Mouse (Mus musculus) stomach, embryonic 15.5 days (tissue): ENCODE data around the gene Pdgfc. TPM values are rescaled to one million over a fixed set of nuclear protein-coding genes. Genes with fewer than 3 reads are reported as not detected.

Source experiments
- ATAC-seq: fragments of 200-750 bp; cut with Nextera tagmentation; 2 replicates; pipeline ENCODE4 v1.8.0; 2017; ENCODE audit warnings: low read depth, moderate number of reproducible peaks, moderate TSS enrichment; ENCODE audit not compliant: insufficient read depth, low FRiP score
- H3K27ac ChIP-seq: fragments of 300-500 bp; sonication (generic); 2 replicates; pipeline ENCODE4 v1.5.1; 2015; ENCODE audit warnings: mild to moderate bottlenecking, inconsistent platforms
- H3K27me3 ChIP-seq: fragments of 300-500 bp; sonication (generic); replicated peaks from 2 replicates; pipeline ENCODE4 v1.6.1; 2015; ENCODE audit warnings: inconsistent platforms
- H3K36me3 ChIP-seq: fragments of 300-500 bp; sonication (generic); 2 replicates; pipeline ENCODE4 v1.6.1; 2015; ENCODE audit warnings: inconsistent platforms
- H3K4me1 ChIP-seq: fragments of 300-500 bp; sonication (generic); 2 replicates; pipeline ENCODE4 v1.6.1; 2015; ENCODE audit warnings: inconsistent platforms
- H3K4me2 ChIP-seq: fragments of 300-500 bp; sonication (generic); 2 replicates; pipeline ENCODE4 v1.6.1; 2015; ENCODE audit warnings: mild to moderate bottlenecking, inconsistent platforms
- H3K4me3 ChIP-seq: fragments of 300-500 bp; sonication (generic); replicated peaks from 2 replicates; pipeline ENCODE4 v1.5.1; 2015; ENCODE audit warnings: inconsistent platforms
- H3K9ac ChIP-seq: fragments of 300-500 bp; sonication (generic); 2 replicates; pipeline ENCODE4 v1.6.1; 2015; ENCODE audit warnings: inconsistent platforms
- H3K9me3 ChIP-seq: fragments of 300-500 bp; sonication (generic); 2 replicates; pipeline ENCODE4 v1.6.1; 2016; ENCODE audit warnings: inconsistent platforms
- WGBS: fragments of 180-500 bp; shearing (Covaris S2); methylation state at CpG from one replicate; pipeline ENCODE4 v1.1.7; 2015; 5-methylcytosine and 5-hydroxymethylcytosine counted together
- polyA plus RNA-seq: library from polyadenylated mRNA; unstranded; fragments of >200 nt; fragmentation: Nextera tagmentation; extraction: Ambion mirVana; gene quantifications from 2 replicates; pipeline ENCODE4 v1.2.1, GENCODE M21; 2015

Gene Pdgfc
- polyA plus RNA-seq, 1 experiment from 2014 or later: 16.3 TPM

- no peaks in the 10 kb centered on the region for H3K9me3 ChIP-seq
- no peaks in the 10 kb centered on the region for H3K27me3 ChIP-seq
- ATAC-seq: no peak
- H3K9ac ChIP-seq: no peak overlapping the region
- no peak overlapping the region for H3K4me2 ChIP-seq
- H3K27ac ChIP-seq: no peak overlapping the region
- no peak overlapping the region for H3K4me3 ChIP-seq
- no peaks in the 10 kb centered on the region for H3K36me3 ChIP-seq
- 0 out of 2 replicates have a peak, but pooled peaks cover 4% of the 10 kb centered on the region for H3K4me1 ChIP-seq
Measured at GRCm38 (mm10) chr3:81051522-81051921, 15.3 kb downstream of the Pdgfc start.

- Histone ChIP-seq H3K27me3 (no peaks in the 10 kb centered on the region), H3K4me3 (no peak overlapping the region), H3K27ac (no peak overlapping the region), H3K9me3 (no peaks in the 10 kb centered on the region), H3K36me3 (no peaks in the 10 kb centered on the region), H3K4me2 (no peak overlapping the region), H3K4me1 (0 out of 2 replicates have a peak, but pooled peaks cover 4% of the 10 kb centered on the region), H3K9ac (no peak overlapping the region)
- WGBS: 56% methylated on average over 6 of the region's 6 CpGs
- ATAC-seq: no peak
Measured at GRCm38 (mm10) chr3:81052422-81052821, 16.2 kb downstream of the Pdgfc start.

GRCm38 (mm10) chr3:81054074-81054473 lies 17.9 kb downstream of the Pdgfc start:
- H3K9me3 ChIP-seq: no peaks in the 10 kb centered on the region
- H3K27me3 ChIP-seq: no peaks in the 10 kb centered on the region
- no peak overlapping the region for H3K4me2 ChIP-seq
- no peak overlapping the region for H3K4me3 ChIP-seq
- no peak for ATAC-seq
- no peaks in the 10 kb centered on the region for H3K36me3 ChIP-seq
- H3K9ac ChIP-seq: no peak overlapping the region
- H3K4me1 ChIP-seq: 0 out of 2 replicates have a peak, but pooled peaks cover 8% of the 10 kb centered on the region
- H3K27ac ChIP-seq: no peak overlapping the region

- Histone ChIP-seq H3K4me1 (0 out of 2 replicates have a peak, but pooled peaks cover 4% of the 10 kb centered on the region), H3K36me3 (no peaks in the 10 kb centered on the region), H3K27me3 (no peaks in the 10 kb centered on the region), H3K9ac (no peak overlapping the region), H3K4me2 (no peak overlapping the region), H3K27ac (peak overlapping the region; percentile 44; the same call in 1 of the 2 replicates), H3K4me3 (no peak overlapping the region), H3K9me3 (no peaks in the 10 kb centered on the region)
- no peak for ATAC-seq
- 79% methylated on average over 1 of the region's 1 CpGs for WGBS
Measured at GRCm38 (mm10) chr3:81057719-81058118, 21.5 kb downstream of the Pdgfc start.

- Histone ChIP-seq H3K27me3 (no peaks in the 10 kb centered on the region), H3K4me3 (no peak overlapping the region), H3K36me3 (no peaks in the 10 kb centered on the region), H3K9ac (no peak overlapping the region), H3K27ac (no peak overlapping the region), H3K4me2 (no peak overlapping the region), H3K4me1 (0 out of 2 replicates have a peak, but pooled peaks cover 4% of the 10 kb centered on the region), H3K9me3 (no peaks in the 10 kb centered on the region)
- ATAC-seq: peak; percentile 76
- WGBS: 16% methylated on average over 4 of the region's 4 CpGs
Measured at GRCm38 (mm10) chr3:81058527-81059031, 22.4 kb downstream of the Pdgfc start.

- no peak for ATAC-seq
- Histone ChIP-seq H3K9me3 (no peaks in the 10 kb centered on the region), H3K4me1 (no peaks in the 10 kb centered on the region), H3K27me3 (no peaks in the 10 kb centered on the region), H3K27ac (no peak overlapping the region), H3K4me2 (no peak overlapping the region), H3K36me3 (no peaks in the 10 kb centered on the region), H3K9ac (no peak overlapping the region), H3K4me3 (no peak overlapping the region)
- WGBS: 44% methylated on average over 2 of the region's 2 CpGs
Measured at GRCm38 (mm10) chr3:81068550-81068949, 32.3 kb downstream of the Pdgfc start.

GRCm38 (mm10) chr3:81101136-81101535 lies 64.9 kb downstream of the Pdgfc start:
- 87% methylated on average over 1 of the region's 1 CpGs for WGBS

GRCm38 (mm10) chr3:81102158-81102876 lies 66.1 kb downstream of the Pdgfc start:
- no peaks in the 10 kb centered on the region for H3K9me3 ChIP-seq
- no peak overlapping the region for H3K9ac ChIP-seq
- no peak overlapping the region for H3K4me3 ChIP-seq
- H3K27me3 ChIP-seq: no peaks in the 10 kb centered on the region
- peak overlapping the region; percentile 52; the same call in 1 of the 2 replicates for H3K27ac ChIP-seq
- peak; percentile 84; the same call in 1 of the 2 replicates for ATAC-seq
- H3K36me3 ChIP-seq: no peaks in the 10 kb centered on the region
- WGBS: 23% methylated on average over 3 of the region's 3 CpGs
- no peak overlapping the region for H3K4me2 ChIP-seq
- H3K4me1 ChIP-seq: peaks cover 8% of the 10 kb centered on the region

More at GRCm38 (mm10) chr3:81101136-81101535, 64.9 kb downstream of the Pdgfc start:
- H3K9me3 ChIP-seq: no peaks in the 10 kb centered on the region
- peaks cover 3% of the 10 kb centered on the region; the same call in 1 of the 2 replicates for H3K4me1 ChIP-seq
- no peak for ATAC-seq
- no peak overlapping the region for H3K4me2 ChIP-seq
- H3K36me3 ChIP-seq: no peaks in the 10 kb centered on the region
- no peaks in the 10 kb centered on the region for H3K27me3 ChIP-seq
- H3K9ac ChIP-seq: no peak overlapping the region
- no peak overlapping the region for H3K4me3 ChIP-seq
- no peak overlapping the region for H3K27ac ChIP-seq

GRCm38 (mm10) chr3:81102877-81103420 lies 66.7 kb downstream of the Pdgfc start:
- Histone ChIP-seq H3K27me3 (no peaks in the 10 kb centered on the region), H3K4me3 (no peak overlapping the region), H3K4me1 (peaks cover 8% of the 10 kb centered on the region), H3K4me2 (no peak overlapping the region), H3K27ac (peak overlapping the region; percentile 52; the same call in 1 of the 2 replicates), H3K9ac (no peak overlapping the region), H3K9me3 (no peaks in the 10 kb centered on the region), H3K36me3 (no peaks in the 10 kb centered on the region)
- no peak for ATAC-seq
- 63% methylated on average over 5 of the region's 5 CpGs for WGBS

GRCm38 (mm10) chr3:81107515-81107914 lies 71.3 kb downstream of the Pdgfc start:
- H3K9ac ChIP-seq: no peak overlapping the region
- H3K4me3 ChIP-seq: no peak overlapping the region
- 46% methylated on average over 1 of the region's 1 CpGs for WGBS
- H3K4me1 ChIP-seq: peaks cover 5% of the 10 kb centered on the region
- no peak overlapping the region for H3K4me2 ChIP-seq
- H3K27ac ChIP-seq: no peak overlapping the region
- H3K36me3 ChIP-seq: no peaks in the 10 kb centered on the region
- no peak for ATAC-seq
- no peaks in the 10 kb centered on the region for H3K9me3 ChIP-seq
- H3K27me3 ChIP-seq: no peaks in the 10 kb centered on the region

- Histone ChIP-seq H3K27me3 (no peaks in the 10 kb centered on the region), H3K9me3 (no peaks in the 10 kb centered on the region), H3K27ac (no peak overlapping the region), H3K4me2 (no peak overlapping the region), H3K4me1 (peaks cover 5% of the 10 kb centered on the region; the same call in 1 of the 2 replicates), H3K9ac (no peak overlapping the region), H3K36me3 (no peaks in the 10 kb centered on the region), H3K4me3 (no peak overlapping the region)
- WGBS: 72% methylated on average over 1 of the region's 1 CpGs
- no peak for ATAC-seq
Measured at GRCm38 (mm10) chr3:81110968-81111367, 74.8 kb downstream of the Pdgfc start.

GRCm38 (mm10) chr3:81112892-81113291 lies 76.7 kb downstream of the Pdgfc start:
- Histone ChIP-seq H3K27ac (no peak overlapping the region), H3K27me3 (no peaks in the 10 kb centered on the region), H3K4me3 (no peak overlapping the region), H3K9me3 (no peaks in the 10 kb centered on the region), H3K9ac (no peak overlapping the region), H3K4me2 (no peak overlapping the region), H3K36me3 (no peaks in the 10 kb centered on the region), H3K4me1 (no peaks in the 10 kb centered on the region)
- 92% methylated on average over 3 of the region's 3 CpGs for WGBS
- ATAC-seq: no peak
